Mouse (Mus musculus): Measurements from ENCODE around the gene Gas7.

The Gas7 gene

GRCm38 (mm10) chr11:67533151-67533550 lies 77.9 kb downstream of the Gas7 start:
- no peak for DNase-seq (ENCODE audit: low spot score in 2 of 2)

GRCm38 (mm10) chr11:67535703-67536102 lies 80.5 kb downstream of the Gas7 start:
- DNase-seq (ENCODE audit: low spot score in 2 of 2): no peak

- no peak for DNase-seq (ENCODE audit: low spot score in 2 of 2)
Observed at GRCm38 (mm10) chr11:67536413-67536812, 81.2 kb downstream of the Gas7 start.

- DNase-seq (ENCODE audit: low spot score in 2 of 2): no peak
Observed at GRCm38 (mm10) chr11:67537353-67537752, 82.1 kb downstream of the Gas7 start.

- no peak for DNase-seq (ENCODE audit: low spot score in 2 of 2)
Observed at GRCm38 (mm10) chr11:67538557-67538956, 83.3 kb downstream of the Gas7 start.

- DNase-seq (ENCODE audit: low spot score in 2 of 2): no peak
Observed at GRCm38 (mm10) chr11:67544656-67545432, 89.6 kb downstream of the Gas7 start.

- DNase-seq (ENCODE audit: low spot score in 2 of 2): no peak
Observed at GRCm38 (mm10) chr11:67546582-67546981, 91.3 kb downstream of the Gas7 start.

GRCm38 (mm10) chr11:67549306-67549705 lies 94.1 kb downstream of the Gas7 start:
- no peak for DNase-seq (ENCODE audit: low spot score in 2 of 2)

GRCm38 (mm10) chr11:67549762-67550488 lies 94.7 kb downstream of the Gas7 start:
- DNase-seq (ENCODE audit: low spot score in 2 of 2): no peak

GRCm38 (mm10) chr11:67552400-67552799 lies 97.2 kb downstream of the Gas7 start:
- no peak for DNase-seq (ENCODE audit: low spot score in 2 of 2)

- no peak for DNase-seq (ENCODE audit: low spot score in 2 of 2)
Observed at GRCm38 (mm10) chr11:67554276-67554675, 99.0 kb downstream of the Gas7 start.

- no peak for DNase-seq (ENCODE audit: low spot score in 2 of 2)
Observed at GRCm38 (mm10) chr11:67556360-67556759, 101.1 kb downstream of the Gas7 start.

GRCm38 (mm10) chr11:67558772-67559448 lies 103.7 kb downstream of the Gas7 start:
- DNase-seq (ENCODE audit: low spot score in 2 of 2): no peak

GRCm38 (mm10) chr11:67559522-67559921 lies 104.3 kb downstream of the Gas7 start:
- no peak for DNase-seq (ENCODE audit: low spot score in 2 of 2)

- DNase-seq (ENCODE audit: low spot score in 2 of 2): no peak
Observed at GRCm38 (mm10) chr11:67561631-67562030, 106.4 kb downstream of the Gas7 start.

- DNase-seq (ENCODE audit: low spot score in 2 of 2): no peak
Observed at GRCm38 (mm10) chr11:67563141-67563540, 107.9 kb downstream of the Gas7 start.

GRCm38 (mm10) chr11:67564003-67564637 lies 108.9 kb downstream of the Gas7 start:
- no peak for DNase-seq (ENCODE audit: low spot score in 2 of 2)

GRCm38 (mm10) chr11:67565512-67565911 lies 110.3 kb downstream of the Gas7 start:
- no peak for DNase-seq (ENCODE audit: low spot score in 2 of 2)

GRCm38 (mm10) chr11:67566704-67567103 lies 111.5 kb downstream of the Gas7 start:
- no peak for DNase-seq (ENCODE audit: low spot score in 2 of 2)

- DNase-seq (ENCODE audit: low spot score in 2 of 2): no peak
Observed at GRCm38 (mm10) chr11:67567184-67567583, 111.9 kb downstream of the Gas7 start.

- no peak for DNase-seq (ENCODE audit: low spot score in 2 of 2)
Observed at GRCm38 (mm10) chr11:67567991-67568390, 112.8 kb downstream of the Gas7 start.

- DNase-seq (ENCODE audit: low spot score in 2 of 2): no peak
Observed at GRCm38 (mm10) chr11:67568815-67569214, 113.6 kb downstream of the Gas7 start.

Measured in thymus, postnatal 10 days (tissue).